Mouse (Mus musculus) heart, embryonic 11.5 days (tissue): ENCODE results near the gene Cep295nl. TPM values are rescaled to one million over a fixed set of nuclear protein-coding genes. Genes with fewer than 3 reads are reported as not detected.

Experiments used
- ATAC-seq: fragments of 200-750 bp; cut with Nextera tagmentation; replicated peaks from 2 replicates; pipeline ENCODE4 v1.8.0; 2017; ENCODE audit warnings: moderate library complexity; ENCODE audit not compliant: insufficient number of reproducible peaks, low FRiP score, low TSS enrichment
- H3K27ac ChIP-seq: fragments of 300-500 bp; sonication (generic); 2 replicates; pipeline ENCODE4 v1.5.1; 2014; ENCODE audit warnings: mild to moderate bottlenecking, low read depth, low read length
- H3K27me3 ChIP-seq: fragments of 300-500 bp; sonication (generic); 2 replicates; pipeline ENCODE4 v1.6.1; 2014; ENCODE audit warnings: mild to moderate bottlenecking, low read length, mixed read lengths; ENCODE audit not compliant: control insufficient read depth, insufficient read depth
- H3K36me3 ChIP-seq: fragments of 300-500 bp; sonication (generic); 2 replicates; pipeline ENCODE4 v1.6.1; 2014; ENCODE audit warnings: mild to moderate bottlenecking, low read length, moderate library complexity, mixed read lengths; ENCODE audit not compliant: control insufficient read depth, insufficient read depth
- H3K4me1 ChIP-seq: fragments of 300-500 bp; sonication (generic); 2 replicates; pipeline ENCODE4 v1.6.1; 2014; ENCODE audit warnings: low read length; ENCODE audit not compliant: control insufficient read depth, insufficient read depth
- H3K4me2 ChIP-seq: fragments of 300-500 bp; sonication (generic); 2 replicates; pipeline ENCODE4 v1.6.1; 2014; ENCODE audit warnings: mild to moderate bottlenecking, moderate library complexity
- H3K4me3 ChIP-seq: fragments of 300-500 bp; sonication (generic); 2 replicates; pipeline ENCODE4 v1.5.1; 2014; ENCODE audit warnings: low read depth, low read length
- H3K9ac ChIP-seq: fragments of 300-500 bp; sonication (generic); 2 replicates; pipeline ENCODE4 v1.6.1; 2014; ENCODE audit warnings: mild to moderate bottlenecking, low read depth, low read length, moderate library complexity
- H3K9me3 ChIP-seq: fragments of 300-500 bp; sonication (generic); replicated peaks from 2 replicates; pipeline ENCODE4 v1.6.1; 2016; ENCODE audit warnings: low read length; ENCODE audit not compliant: control insufficient read depth
- WGBS: fragments of 180-500 bp; shearing (Covaris S2); extraction: QIAGEN DNeasy Blood & Tissue Kit; methylation state at CpG from one replicate; pipeline ENCODE4 v1.1.7; 2014; ENCODE audit not compliant: insufficient replicate concordance; 5-methylcytosine and 5-hydroxymethylcytosine counted together
- polyA plus RNA-seq: library from polyadenylated mRNA; unstranded; fragments of >200 nt; fragmentation: Nextera tagmentation; extraction: Ambion mirVana; gene quantifications from 2 replicates; pipeline ENCODE4 v1.2.1, GENCODE M21; 2014

Cep295nl gene
- polyA plus RNA-seq, 1 experiment from 2014 or later, result 0.31 TPM

- Histone ChIP-seq H3K9ac (no peak overlapping the region; the same call in 1 of the 2 replicates), H3K4me3 (no peak overlapping the region), H3K27ac (no peak overlapping the region), H3K36me3 (0 out of 2 replicates have a peak, but pooled peaks cover 4% of the 10 kb centered on the region), H3K9me3 (no peaks in the 10 kb centered on the region), H3K27me3 (no peaks in the 10 kb centered on the region), H3K4me2 (no peak overlapping the region), H3K4me1 (peaks cover 17% of the 10 kb centered on the region)
- ATAC-seq, result no peak
- WGBS, result 63% methylated on average over 5 of the region's 5 CpGs
These were observed 17.8 kb downstream of the Cep295nl start for GRCm38 (mm10) chr11:118324541-118324940.

- Histone ChIP-seq H3K27ac (no peak overlapping the region), H3K9me3 (no peaks in the 10 kb centered on the region), H3K9ac (no peak overlapping the region; the same call in 1 of the 2 replicates), H3K4me3 (no peak overlapping the region), H3K27me3 (no peaks in the 10 kb centered on the region), H3K4me2 (no peak overlapping the region), H3K4me1 (peaks cover 17% of the 10 kb centered on the region), H3K36me3 (0 out of 2 replicates have a peak, but pooled peaks cover 5% of the 10 kb centered on the region)
- WGBS, result 33% methylated on average over 5 of the region's 5 CpGs
- no peak for ATAC-seq
These were observed 18.3 kb downstream of the Cep295nl start for GRCm38 (mm10) chr11:118323974-118324373.

- Histone ChIP-seq H3K4me3 (no peak overlapping the region), H3K4me2 (no peak overlapping the region), H3K9me3 (no peaks in the 10 kb centered on the region), H3K9ac (no peak overlapping the region), H3K4me1 (peaks cover 17% of the 10 kb centered on the region), H3K27me3 (no peaks in the 10 kb centered on the region), H3K36me3 (0 out of 2 replicates have a peak, but pooled peaks cover 5% of the 10 kb centered on the region), H3K27ac (no peak overlapping the region)
- no peak for ATAC-seq
- WGBS, result 57% methylated on average over 3 of the region's 3 CpGs
These were observed 19.7 kb downstream of the Cep295nl start for GRCm38 (mm10) chr11:118322647-118323046.

GRCm38 (mm10) chr11:118321971-118322370, 20.3 kb downstream of the Cep295nl start:
- Histone ChIP-seq H3K9ac (no peak overlapping the region), H3K4me3 (no peak overlapping the region), H3K27ac (no peak overlapping the region), H3K36me3 (0 out of 2 replicates have a peak, but pooled peaks cover 5% of the 10 kb centered on the region), H3K9me3 (no peaks in the 10 kb centered on the region), H3K4me1 (peaks cover 15% of the 10 kb centered on the region; the same call in 1 of the 2 replicates), H3K27me3 (no peaks in the 10 kb centered on the region), H3K4me2 (no peak overlapping the region)
- no peak for ATAC-seq
- WGBS, result 50% methylated on average over 4 of the region's 4 CpGs

- H3K9me3 ChIP-seq, result no peaks in the 10 kb centered on the region
- no peak overlapping the region for H3K27ac ChIP-seq
- no peaks in the 10 kb centered on the region for H3K27me3 ChIP-seq
- 0 out of 2 replicates have a peak, but pooled peaks cover 5% of the 10 kb centered on the region for H3K36me3 ChIP-seq
- H3K4me2 ChIP-seq, result no peak overlapping the region
- WGBS, result 75% methylated on average over 7 of the region's 7 CpGs
- no peak overlapping the region for H3K9ac ChIP-seq
- ATAC-seq, result no peak
- H3K4me3 ChIP-seq, result no peak overlapping the region
- H3K4me1 ChIP-seq, result peaks cover 19% of the 10 kb centered on the region; the same call in 1 of the 2 replicates
These were observed 20.8 kb downstream of the Cep295nl start for GRCm38 (mm10) chr11:118321500-118321899.

- no peak overlapping the region for H3K4me3 ChIP-seq
- H3K36me3 ChIP-seq, result 0 out of 2 replicates have a peak, but pooled peaks cover 5% of the 10 kb centered on the region
- WGBS, result 68% methylated on average over 5 of the region's 5 CpGs
- no peak overlapping the region for H3K27ac ChIP-seq
- H3K9me3 ChIP-seq, result no peaks in the 10 kb centered on the region
- H3K4me1 ChIP-seq, result peaks cover 17% of the 10 kb centered on the region
- H3K9ac ChIP-seq, result no peak overlapping the region
- no peaks in the 10 kb centered on the region for H3K27me3 ChIP-seq
- no peak overlapping the region for H3K4me2 ChIP-seq
- ATAC-seq, result no peak
These were observed 23.6 kb downstream of the Cep295nl start for GRCm38 (mm10) chr11:118318678-118319077.

GRCm38 (mm10) chr11:118317129-118317528, 25.2 kb downstream of the Cep295nl start:
- Histone ChIP-seq H3K4me1 (peaks cover 16% of the 10 kb centered on the region), H3K27me3 (no peaks in the 10 kb centered on the region), H3K4me2 (no peak overlapping the region), H3K36me3 (0 out of 2 replicates have a peak, but pooled peaks cover 7% of the 10 kb centered on the region), H3K4me3 (no peak overlapping the region), H3K9ac (no peak overlapping the region), H3K27ac (no peak overlapping the region), H3K9me3 (no peaks in the 10 kb centered on the region)
- ATAC-seq, result no peak
- 19% methylated on average over 7 of the region's 7 CpGs for WGBS

GRCm38 (mm10) chr11:118316231-118316806, 26.0 kb downstream of the Cep295nl start:
- no peak overlapping the region for H3K27ac ChIP-seq

More at GRCm38 (mm10) chr11:118316231-118316806, 26.0 kb downstream of the Cep295nl start:
- 48% methylated on average over 8 of the region's 8 CpGs for WGBS
- peaks cover 8% of the 10 kb centered on the region; the same call in 1 of the 2 replicates for H3K36me3 ChIP-seq
- H3K9ac ChIP-seq, result no peak overlapping the region
- no peaks in the 10 kb centered on the region for H3K9me3 ChIP-seq
- ATAC-seq, result no peak
- no peaks in the 10 kb centered on the region for H3K27me3 ChIP-seq
- H3K4me2 ChIP-seq, result no peak overlapping the region
- peaks cover 16% of the 10 kb centered on the region for H3K4me1 ChIP-seq
- H3K4me3 ChIP-seq, result no peak overlapping the region
